Mouse (Mus musculus): Measurements from ENCODE around the gene Trpc5. TPM values are rescaled to one million over a fixed set of nuclear protein-coding genes. Genes with fewer than 3 reads are reported as not detected.
A peak's percentile ranks its signal among the peaks of the same experiment; 100 is the strongest.

The Trpc5 gene
- polyA plus RNA-seq, 1 experiment from 2014 or later: 0.26 TPM

GRCm38 (mm10) chrX:144491394-144491793 is 196.6 kb downstream of the Trpc5 start:
- Histone ChIP-seq H3K36me3 (replicated peaks) (no peaks in the 10 kb centered on the region), H3K27me3 (no peaks in the 10 kb centered on the region), H3K4me3 (replicated peaks) (no peak overlapping the region), H3K9me3 (no peaks in the 10 kb centered on the region), H3K4me1 (no peaks in the 10 kb centered on the region), H3K27ac (no peak overlapping the region), H3K9ac (no peak overlapping the region), H3K4me2 (no peak overlapping the region)
- 67% methylated on average over 1 of the region's 1 CpGs for WGBS
- ATAC-seq (ENCODE audit: low FRiP score): no peak

GRCm38 (mm10) chrX:144464416-144464815 is 223.6 kb downstream of the Trpc5 start:
- no peak for ATAC-seq (ENCODE audit: low FRiP score)
- WGBS: 72% methylated on average over 2 of the region's 2 CpGs
- no peaks in the 10 kb centered on the region; the same call in 1 of the 2 replicates for H3K27me3 ChIP-seq

GRCm38 (mm10) chrX:144456281-144456680 is 231.7 kb downstream of the Trpc5 start, which contains the start of gene Trpc5os:
Trpc5os (plus strand) TSS chrX:144456581.
- no peak within 1 kb of the TSS for H3K27ac ChIP-seq
- H3K4me3 ChIP-seq (replicated peaks): no peak within 1 kb of the TSS
- no peak within 1 kb of the TSS for H3K9ac ChIP-seq
- WGBS: 86% methylated on average over 5 of the region's 5 CpGs
- H3K4me2 ChIP-seq: no peak within 1 kb of the TSS
- no peak for ATAC-seq (ENCODE audit: low FRiP score)
- H3K9me3 ChIP-seq: no peaks in the 10 kb centered on the region
- H3K27me3 ChIP-seq: no peaks in the 10 kb centered on the region
- no peaks in the 10 kb centered on the region for H3K4me1 ChIP-seq
- no peaks in the 10 kb centered on the region for H3K36me3 ChIP-seq (replicated peaks)

More at GRCm38 (mm10) chrX:144464416-144464815, 223.6 kb downstream of the Trpc5 start:
- Histone ChIP-seq H3K4me2 (no peak overlapping the region), H3K9me3 (no peaks in the 10 kb centered on the region), H3K4me3 (replicated peaks) (no peak overlapping the region), H3K36me3 (replicated peaks) (no peaks in the 10 kb centered on the region), H3K4me1 (no peaks in the 10 kb centered on the region), H3K27ac (no peak overlapping the region), H3K9ac (no peak overlapping the region)

DNA sequence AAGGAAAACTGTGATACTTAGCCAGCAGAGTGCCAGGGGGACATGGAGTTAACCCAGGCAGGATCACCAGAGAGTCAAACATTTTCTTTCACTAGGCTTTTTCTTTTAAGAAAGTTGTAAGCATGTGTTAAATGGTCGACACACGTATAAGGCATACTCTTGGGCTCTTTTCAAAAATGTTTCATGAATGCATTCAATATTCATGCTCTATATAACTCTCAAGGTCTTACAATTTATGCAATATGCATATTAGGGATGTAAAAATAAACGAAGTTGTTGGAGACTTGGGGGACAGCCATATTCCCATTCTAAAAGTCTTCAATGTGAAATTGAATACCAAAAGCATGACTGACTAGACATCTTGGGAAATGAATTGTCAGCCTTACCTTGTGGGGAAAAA is 264.1 kb downstream of the Trpc5 start:
- Histone ChIP-seq H3K4me2 (no peak overlapping the region), H3K27me3 (no peaks in the 10 kb centered on the region), H3K4me1 (no peaks in the 10 kb centered on the region), H3K9me3 (no peaks in the 10 kb centered on the region), H3K4me3 (replicated peaks) (no peak overlapping the region), H3K27ac (no peak overlapping the region), H3K36me3 (replicated peaks) (no peaks in the 10 kb centered on the region), H3K9ac (no peak overlapping the region)
- no peak for ATAC-seq (ENCODE audit: low FRiP score)
- WGBS: 82% methylated on average over 3 of the region's 3 CpGs

GRCm38 (mm10) chrX:144421091-144421490 is 266.9 kb downstream of the Trpc5 start:
- Histone ChIP-seq H3K4me2 (no peak overlapping the region), H3K27me3 (no peaks in the 10 kb centered on the region), H3K4me1 (no peaks in the 10 kb centered on the region), H3K9ac (no peak overlapping the region), H3K27ac (no peak overlapping the region), H3K36me3 (replicated peaks) (no peaks in the 10 kb centered on the region), H3K9me3 (no peaks in the 10 kb centered on the region), H3K4me3 (replicated peaks) (no peak overlapping the region)
- WGBS: 100% methylated on average over 1 of the region's 1 CpGs
- no peak for ATAC-seq (ENCODE audit: low FRiP score)

GRCm38 (mm10) chrX:144420259-144420658 is 267.7 kb downstream of the Trpc5 start:
- Histone ChIP-seq H3K9me3 (no peaks in the 10 kb centered on the region), H3K9ac (no peak overlapping the region), H3K36me3 (replicated peaks) (no peaks in the 10 kb centered on the region), H3K4me3 (replicated peaks) (no peak overlapping the region), H3K27me3 (no peaks in the 10 kb centered on the region), H3K4me1 (no peaks in the 10 kb centered on the region), H3K27ac (no peak overlapping the region), H3K4me2 (no peak overlapping the region)
- WGBS: 81% methylated on average over 1 of the region's 1 CpGs
- ATAC-seq (ENCODE audit: low FRiP score): no peak

DNA sequence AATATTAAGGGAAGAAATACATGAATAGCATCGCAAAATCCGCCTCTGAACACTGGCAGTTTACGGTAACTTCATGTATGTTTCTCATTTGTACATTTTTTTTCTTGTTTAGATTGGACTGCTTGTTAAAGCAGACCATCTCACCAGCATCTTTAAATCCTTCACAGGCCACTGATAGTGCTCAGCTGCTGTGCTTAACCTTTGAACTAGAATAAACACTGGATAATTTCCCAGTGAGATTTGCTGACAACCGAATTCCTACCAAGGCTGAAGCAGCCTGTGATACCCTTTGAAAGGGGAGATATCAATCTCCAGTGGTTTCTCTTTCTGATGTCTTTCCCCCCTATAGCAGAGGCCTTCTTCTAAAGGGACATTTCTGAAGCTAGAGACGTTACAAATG is 279.9 kb downstream of the Trpc5 start:
- WGBS: 87% methylated on average over 5 of the region's 5 CpGs
- H3K4me1 ChIP-seq: no peaks in the 10 kb centered on the region
- ATAC-seq (ENCODE audit: low FRiP score): no peak
- H3K36me3 ChIP-seq (replicated peaks): no peaks in the 10 kb centered on the region
- no peak overlapping the region for H3K4me3 ChIP-seq (replicated peaks)
- H3K9ac ChIP-seq: no peak overlapping the region
- H3K9me3 ChIP-seq: no peaks in the 10 kb centered on the region
- no peak overlapping the region for H3K4me2 ChIP-seq
- H3K27me3 ChIP-seq: no peaks in the 10 kb centered on the region
- no peak overlapping the region for H3K27ac ChIP-seq

DNA sequence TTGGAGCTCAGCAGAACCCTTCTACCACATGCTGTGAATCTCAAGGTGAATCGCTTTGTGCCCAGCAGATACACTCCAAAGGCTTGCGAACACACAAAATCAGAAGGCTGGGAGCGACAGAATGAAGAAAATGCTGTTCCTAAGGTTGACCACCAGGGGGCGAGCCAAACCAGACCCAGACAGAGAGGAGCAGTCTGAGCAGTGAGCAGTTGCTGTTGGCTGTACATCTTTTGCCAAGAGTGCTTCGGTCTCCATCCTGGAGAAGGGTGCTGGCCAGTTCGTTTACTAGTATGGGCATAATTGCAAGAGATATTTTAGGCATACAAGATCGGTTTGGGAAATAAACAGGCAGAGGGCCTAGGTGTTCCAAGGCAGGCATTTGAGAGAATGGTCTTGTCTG is 284.5 kb downstream of the Trpc5 start:
- H3K27me3 ChIP-seq: no peaks in the 10 kb centered on the region

DNA sequence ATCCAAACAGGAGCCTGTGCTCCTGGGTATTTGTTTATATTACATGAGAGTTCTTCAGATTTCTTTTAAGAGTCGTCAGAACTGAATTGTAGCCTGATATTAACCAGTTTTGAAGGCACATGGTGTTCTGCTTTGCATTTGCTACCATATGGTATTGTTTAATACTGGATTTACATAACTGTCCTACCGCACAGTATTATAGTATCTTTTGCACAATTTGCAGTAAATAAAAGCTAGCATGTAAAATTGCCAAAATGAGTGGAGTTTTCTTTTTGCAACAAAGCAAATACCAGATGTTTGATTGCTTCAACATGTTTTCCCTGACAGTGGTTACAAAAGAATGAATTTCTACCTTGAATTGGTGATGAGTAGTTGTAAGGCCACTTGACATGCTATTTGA is 313.8 kb downstream of the Trpc5 start:
- ATAC-seq (ENCODE audit: low FRiP score): no peak
- Histone ChIP-seq H3K9ac (no peak overlapping the region), H3K4me1 (no peaks in the 10 kb centered on the region), H3K27ac (no peak overlapping the region), H3K9me3 (no peaks in the 10 kb centered on the region), H3K36me3 (replicated peaks) (no peaks in the 10 kb centered on the region), H3K27me3 (no peaks in the 10 kb centered on the region), H3K4me3 (replicated peaks) (no peak overlapping the region), H3K4me2 (no peak overlapping the region)
- 81% methylated on average over 2 of the region's 2 CpGs for WGBS

More for the DNA sequence above, 284.5 kb downstream of the Trpc5 start:
- Histone ChIP-seq H3K4me1 (no peaks in the 10 kb centered on the region), H3K4me2 (no peak overlapping the region), H3K4me3 (replicated peaks) (no peak overlapping the region), H3K9me3 (no peaks in the 10 kb centered on the region), H3K36me3 (replicated peaks) (no peaks in the 10 kb centered on the region), H3K27ac (no peak overlapping the region), H3K9ac (no peak overlapping the region)
- ATAC-seq (ENCODE audit: low FRiP score): peak; percentile 65; the same call in 1 of the 2 replicates
- WGBS: 38% methylated on average over 7 of the region's 7 CpGs

- ATAC-seq (ENCODE audit: low FRiP score): no peak
- Histone ChIP-seq H3K4me1 (no peaks in the 10 kb centered on the region), H3K9me3 (no peaks in the 10 kb centered on the region), H3K36me3 (replicated peaks) (no peaks in the 10 kb centered on the region), H3K27me3 (no peaks in the 10 kb centered on the region), H3K27ac (no peak overlapping the region), H3K9ac (no peak overlapping the region), H3K4me3 (replicated peaks) (no peak overlapping the region), H3K4me2 (no peak overlapping the region)
These were observed 349.6 kb downstream of the Trpc5 start for GRCm38 (mm10) chrX:144338355-144338754.

DNA sequence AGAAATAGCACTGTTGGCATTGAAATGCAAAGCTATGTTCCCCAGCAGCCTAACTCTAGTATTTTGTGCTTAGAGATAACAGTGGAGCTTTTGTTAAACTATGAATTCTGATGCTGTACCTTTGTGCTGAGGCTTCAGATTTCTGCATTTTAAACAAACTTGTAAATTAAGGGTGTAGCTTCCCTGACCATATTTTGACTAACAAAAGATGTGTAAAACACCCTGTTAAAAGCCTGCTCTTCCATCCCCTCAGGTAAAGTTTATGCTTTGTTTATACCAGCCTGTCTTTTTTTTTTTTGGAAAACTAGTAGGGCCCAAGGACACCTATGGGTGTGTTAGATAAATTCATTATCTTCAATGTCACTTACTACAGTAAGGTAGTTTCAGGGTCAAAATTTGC is 350.0 kb downstream of the Trpc5 start:
- Histone ChIP-seq H3K9me3 (no peaks in the 10 kb centered on the region), H3K4me1 (no peaks in the 10 kb centered on the region)
- no peak for ATAC-seq (ENCODE audit: low FRiP score)

DNA sequence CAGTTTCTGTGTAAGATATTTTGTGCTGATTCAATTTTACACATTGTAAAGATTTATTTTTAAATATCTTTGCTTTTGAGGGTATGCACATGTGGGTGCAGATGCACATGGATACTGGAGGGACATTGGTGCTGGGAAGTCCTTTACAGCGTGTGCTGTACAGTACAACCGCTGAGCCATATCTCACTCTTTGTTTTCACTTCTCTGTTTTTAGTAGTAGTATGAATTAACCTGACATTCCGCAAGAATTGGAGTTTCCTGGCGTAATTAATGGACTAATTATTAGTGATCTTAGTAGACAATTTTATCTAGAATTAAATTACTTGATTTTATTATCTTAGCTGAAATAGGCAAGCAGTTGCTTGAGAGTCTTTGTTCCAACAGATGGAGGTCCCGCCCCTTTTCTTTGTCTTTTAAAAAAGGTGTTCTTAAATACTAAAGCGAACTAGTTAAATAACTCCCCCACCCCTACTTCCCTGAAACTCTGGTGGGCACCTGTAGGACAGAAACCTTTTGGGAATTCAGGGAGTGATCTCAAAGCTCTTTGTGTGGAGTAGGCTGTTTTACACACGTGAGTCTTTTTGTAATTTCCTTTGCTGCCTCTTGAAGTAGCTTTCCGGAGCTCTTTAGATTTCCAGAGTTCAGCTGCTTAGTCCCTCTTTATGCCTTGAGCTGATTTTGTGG is 352.5 kb downstream of the Trpc5 start:
- Histone ChIP-seq H3K36me3 (replicated peaks) (no peaks in the 10 kb centered on the region), H3K4me1 (no peaks in the 10 kb centered on the region), H3K4me2 (no peak overlapping the region), H3K27ac (no peak overlapping the region), H3K27me3 (no peaks in the 10 kb centered on the region), H3K4me3 (replicated peaks) (no peak overlapping the region), H3K9me3 (no peaks in the 10 kb centered on the region), H3K9ac (no peak overlapping the region)
- 33% methylated on average over 8 of the region's 8 CpGs for WGBS
- no peak for ATAC-seq (ENCODE audit: low FRiP score)

More for the DNA sequence above, 350.0 kb downstream of the Trpc5 start:
- Histone ChIP-seq H3K27ac (no peak overlapping the region), H3K36me3 (replicated peaks) (no peaks in the 10 kb centered on the region), H3K27me3 (no peaks in the 10 kb centered on the region), H3K4me3 (replicated peaks) (no peak overlapping the region), H3K9ac (no peak overlapping the region), H3K4me2 (no peak overlapping the region)
